Mouse (Mus musculus) natural killer cell, adult 2 months (primary cell): Measurements from ENCODE around the gene Magix.

Experiments
- DNase-seq, 2 experiments: peaks; one replicate each; pipeline ENCODE4 v3.0.0; 2022; ENCODE audit warnings: low spot score in 2 of 2

The Magix gene

DNA sequence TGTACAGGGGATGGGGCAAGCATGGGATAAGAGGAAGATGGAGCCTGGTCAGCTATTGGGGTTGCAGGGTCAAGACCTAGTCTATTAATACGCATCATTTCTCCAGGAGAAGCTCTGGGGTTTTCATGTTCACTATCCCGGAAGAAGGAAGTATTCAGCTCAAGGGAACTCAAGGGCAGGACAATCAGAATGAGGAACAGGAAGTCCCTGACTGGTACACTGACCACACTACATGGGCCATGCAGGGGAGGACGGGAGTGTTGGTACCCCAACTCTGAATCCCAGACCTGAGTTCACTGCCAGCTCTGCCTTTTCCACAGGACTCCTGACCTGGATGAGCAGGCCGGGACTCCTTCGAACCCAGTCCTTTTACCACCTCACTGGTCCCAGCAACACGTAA lies 48.5 kb downstream of the Magix start:
- no peak for DNase-seq
